Mouse (Mus musculus) thymus, adult 2 months (tissue): Measurements from ENCODE around the gene Snapin. TPM values are rescaled to one million over a fixed set of nuclear protein-coding genes. Genes with fewer than 3 reads are reported as not detected.
A peak's percentile ranks its signal among the peaks of the same experiment; 100 is the strongest.

Experiments
- DNase-seq: peaks from one replicate; pipeline ENCODE4 v3.0.0; 2021
- H3K27ac ChIP-seq: fragments of 200-500 bp; 2 replicates; pipeline ENCODE4 v1.5.1; 2012; ENCODE audit warnings: low read length, control low read depth; ENCODE audit not compliant: control insufficient read depth, insufficient read depth
- H3K27me3 ChIP-seq: fragments of 200-500 bp; 2 replicates; pipeline ENCODE4 v1.6.1; 2012; ENCODE audit warnings: mild to moderate bottlenecking, low read length, moderate library complexity, mixed read lengths; ENCODE audit not compliant: control insufficient read depth, insufficient read depth
- H3K36me3 ChIP-seq: fragments of 200-500 bp; 2 replicates; pipeline ENCODE4 v1.6.1; 2012; ENCODE audit warnings: mild to moderate bottlenecking, low read length, moderate library complexity; ENCODE audit not compliant: control insufficient read depth, insufficient read depth
- H3K4me1 ChIP-seq: fragments of 200-500 bp; replicated peaks from 2 replicates; pipeline ENCODE4 v1.6.1; 2012; ENCODE audit warnings: low read length; ENCODE audit not compliant: control insufficient read depth, insufficient read depth
- H3K4me3 ChIP-seq: fragments of 200-500 bp; 2 replicates; pipeline ENCODE4 v1.5.1; 2012; ENCODE audit warnings: mild to moderate bottlenecking, low read length, control low read depth, moderate library complexity; ENCODE audit not compliant: control insufficient read depth, insufficient read depth
- CTCF ChIP-seq: fragments of 200-500 bp; IDR thresholded peaks from 2 replicates; pipeline ENCODE4 v1.5.1; 2012; ENCODE audit warnings: mild to moderate bottlenecking, control low read depth, low read length, moderate library complexity, borderline replicate concordance; ENCODE audit not compliant: control insufficient read depth, poor library complexity, insufficient read depth; ENCODE audit errors: extremely low read depth
- POLR2A ChIP-seq: fragments of 200-500 bp; IDR thresholded peaks from 2 replicates; pipeline ENCODE4 v1.6.1; 2012; ENCODE audit warnings: mild to moderate bottlenecking, low read length, control low read depth, moderate library complexity; ENCODE audit not compliant: control insufficient read depth, poor library complexity, insufficient read depth; ENCODE audit errors: extremely low read depth
- WGBS: fragments of 180-500 bp; shearing (Covaris S2); methylation state at CpG from one replicate; pipeline ENCODE4 v1.1.7; 2018; 5-methylcytosine and 5-hydroxymethylcytosine counted together
- polyA plus RNA-seq: library from polyadenylated mRNA; depleted of rRNA; stranded (reverse); fragments of >200 nt; gene quantifications from 2 replicates; pipeline ENCODE4 v1.2.3, GENCODE M21; 2012; rRNA removed

The Snapin gene
- 20.8 and 27.8 TPM in 2 replicates for polyA plus RNA-seq

DNA sequence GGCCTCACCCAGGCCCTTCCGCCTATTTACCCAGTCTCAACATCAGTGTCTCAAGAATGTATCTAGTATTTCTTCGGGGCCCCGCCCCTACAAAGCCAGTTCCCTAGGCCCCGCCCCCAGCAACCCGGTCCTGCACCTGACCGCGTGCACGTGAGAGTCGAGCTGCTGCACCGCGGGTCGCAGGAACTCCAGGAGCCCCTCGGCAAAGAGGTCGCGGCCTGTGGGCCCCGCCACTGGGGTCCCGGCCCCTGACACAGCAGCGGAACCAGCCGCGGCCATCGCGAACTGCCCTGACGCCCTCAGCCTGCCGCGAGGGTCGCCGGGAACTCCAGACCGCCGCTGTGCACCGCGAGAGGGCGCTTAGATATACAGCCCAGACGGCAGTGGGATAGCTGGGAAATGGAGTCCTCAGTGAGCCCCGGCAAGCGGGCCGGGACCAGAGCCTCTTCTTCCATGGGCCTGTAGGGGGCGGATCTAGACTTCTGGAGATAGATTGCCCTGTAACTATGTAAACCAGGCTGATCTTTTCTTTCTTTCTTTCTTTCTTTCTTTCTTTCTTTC, at the start of gene Snapin:
TSS of gene Snapin (minus strand) at position 338 of the 561 bp plus-strand sequence.
- Histone ChIP-seq H3K27me3 (no peaks in the 10 kb centered on the region), H3K27ac (no peak within 1 kb of the TSS), H3K36me3 (peaks cover 28% of the 10 kb centered on the region), H3K4me1 (0 out of 2 replicates have a peak, but pooled peaks cover 2% of the 10 kb centered on the region), H3K4me3 (peak within 1 kb of the TSS; percentile 94)
- DNase-seq = peak; percentile 95
- WGBS = under 1% methylated on average over 37 of the region's 37 CpGs
- TF ChIP-seq POLR2A (peak; percentile 62), CTCF (peak; percentile 91)

DNA sequence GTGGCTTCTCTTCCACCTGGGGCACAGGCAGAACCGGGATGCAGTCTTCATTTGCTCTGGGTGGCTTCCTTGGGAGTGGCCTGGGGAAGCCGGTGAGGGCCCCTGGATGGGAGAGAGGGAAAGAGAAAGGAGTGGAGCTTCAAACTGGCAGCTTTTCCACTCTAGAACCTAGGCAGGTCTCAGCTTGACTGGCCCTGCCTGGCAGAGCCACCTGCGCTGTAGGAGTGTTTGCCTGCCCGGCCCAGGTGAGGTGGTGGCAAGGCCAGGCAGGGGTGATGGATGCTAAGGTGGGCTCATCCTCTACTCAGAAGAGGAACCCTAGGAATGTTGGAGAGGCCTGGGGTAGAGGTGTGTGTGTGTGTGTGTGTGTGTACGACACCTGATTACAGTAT, 47.1 kb upstream of the Snapin start:
- DNase-seq = no peak
- WGBS = 88% methylated on average over 5 of the region's 5 CpGs
- Histone ChIP-seq H3K27me3 (no peaks in the 10 kb centered on the region), H3K36me3 (no peaks in the 10 kb centered on the region), H3K4me1 (no peaks in the 10 kb centered on the region), H3K4me3 (peak overlapping the region; percentile 2; the same call in 1 of the 2 replicates), H3K27ac (no peak overlapping the region)
- TF ChIP-seq POLR2A (no peak), CTCF (no peak)

DNA sequence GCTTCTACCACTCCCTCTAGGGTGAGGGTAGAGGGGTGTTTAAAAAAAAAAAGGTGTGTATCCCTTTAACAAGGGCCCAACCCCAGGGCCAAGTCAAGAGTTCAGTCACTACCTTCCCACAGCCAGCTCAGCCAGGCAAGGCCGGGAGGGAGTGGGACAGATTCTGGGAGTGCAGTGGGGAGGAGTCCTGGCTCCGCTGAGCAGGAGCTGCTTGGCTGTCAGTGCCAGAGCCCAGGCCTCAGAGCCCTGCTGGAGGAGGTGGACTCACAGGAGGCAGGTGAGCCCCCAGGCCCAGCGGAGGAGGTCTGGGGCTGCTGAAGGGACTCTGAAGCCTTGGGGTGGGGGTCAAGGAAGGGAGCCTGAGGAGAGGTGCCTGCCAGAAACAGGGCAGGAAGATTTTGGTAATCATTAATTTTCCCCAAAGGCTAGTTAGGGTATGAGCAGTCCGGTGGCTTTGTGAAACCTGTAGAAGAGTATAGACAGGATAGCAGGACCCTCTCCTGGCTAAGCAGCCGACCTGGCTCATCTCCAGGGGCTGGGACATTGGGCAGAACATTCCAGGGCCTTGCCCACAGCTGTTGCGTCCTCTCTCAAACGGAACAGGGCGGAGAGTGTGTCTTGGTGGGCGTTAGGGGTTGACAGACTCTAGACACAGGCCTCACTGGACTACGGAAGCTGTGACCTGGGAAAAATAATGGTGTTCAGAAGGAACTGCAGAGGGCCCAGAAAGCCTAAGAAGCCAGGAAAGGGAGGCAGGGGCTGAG, 46.5 kb upstream of the Snapin start, which contains the start of gene S100a16:
TSS of gene S100a16 (plus strand) at position 114 of the 764 bp plus-strand sequence.
- Histone ChIP-seq H3K27ac (no peak within 1 kb of the TSS), H3K4me3 (peak within 1 kb of the TSS; percentile 2; the same call in 1 of the 2 replicates), H3K36me3 (no peaks in the 10 kb centered on the region), H3K27me3 (no peaks in the 10 kb centered on the region), H3K4me1 (no peaks in the 10 kb centered on the region)
- 89% methylated on average over 10 of the region's 10 CpGs for WGBS
- TF ChIP-seq CTCF (no peak), POLR2A (no peak)
- no peak for DNase-seq

DNA sequence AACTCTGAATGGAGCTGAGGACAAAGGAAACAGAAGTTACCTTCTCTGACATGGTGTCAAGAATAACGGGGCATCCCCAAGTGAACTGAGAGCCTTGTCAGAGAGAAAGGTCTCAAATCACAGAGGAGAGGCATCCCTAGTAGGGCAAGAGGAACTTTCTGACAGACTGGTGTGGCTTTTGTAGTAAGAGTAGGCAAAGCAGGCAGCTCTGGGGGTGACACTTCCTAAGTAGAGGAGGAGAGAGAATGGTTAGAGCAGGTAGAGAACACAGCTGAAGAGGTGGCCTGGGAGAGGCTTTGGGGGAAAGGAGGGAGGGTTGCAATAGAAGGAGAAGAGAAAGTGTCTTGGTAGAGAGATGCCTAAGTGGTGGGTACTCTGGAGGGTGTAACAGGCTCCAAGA, 44.6 kb upstream of the Snapin start:
- no peak for DNase-seq
- 76% methylated on average over 1 of the region's 1 CpGs for WGBS
- no peaks in the 10 kb centered on the region for H3K4me1 ChIP-seq
- H3K27me3 ChIP-seq = no peaks in the 10 kb centered on the region
- no peak for TF ChIP-seq POLR2A
- TF ChIP-seq CTCF = no peak
- no peak overlapping the region for H3K27ac ChIP-seq
- H3K4me3 ChIP-seq = no peak overlapping the region
- no peaks in the 10 kb centered on the region for H3K36me3 ChIP-seq

DNA sequence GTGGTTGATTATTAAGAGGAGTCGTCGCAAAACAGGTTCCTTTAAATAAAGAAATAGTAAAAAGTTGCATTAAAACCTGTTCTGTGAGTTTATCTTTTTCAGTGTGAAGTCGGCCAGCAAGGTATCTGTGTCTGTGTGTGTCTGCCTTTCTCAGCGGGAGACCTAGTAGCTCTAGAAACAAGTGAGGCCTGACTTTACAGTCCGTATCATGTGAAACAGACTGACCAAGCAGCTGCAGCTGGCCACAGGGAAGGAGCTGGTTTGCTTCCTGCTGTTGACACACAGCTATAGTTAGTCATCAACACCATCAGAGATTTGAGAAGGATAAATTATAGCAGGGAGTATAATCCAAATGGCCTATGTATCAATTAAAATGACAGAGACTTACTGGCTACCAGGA, 40.9 kb upstream of the Snapin start:
- DNase-seq = no peak
- 90% methylated on average over 5 of the region's 5 CpGs for WGBS
- Histone ChIP-seq H3K27ac (no peak overlapping the region), H3K27me3 (no peaks in the 10 kb centered on the region), H3K4me3 (no peak overlapping the region), H3K36me3 (no peaks in the 10 kb centered on the region), H3K4me1 (no peaks in the 10 kb centered on the region)
- TF ChIP-seq CTCF = no peak
- no peak for TF ChIP-seq POLR2A

DNA sequence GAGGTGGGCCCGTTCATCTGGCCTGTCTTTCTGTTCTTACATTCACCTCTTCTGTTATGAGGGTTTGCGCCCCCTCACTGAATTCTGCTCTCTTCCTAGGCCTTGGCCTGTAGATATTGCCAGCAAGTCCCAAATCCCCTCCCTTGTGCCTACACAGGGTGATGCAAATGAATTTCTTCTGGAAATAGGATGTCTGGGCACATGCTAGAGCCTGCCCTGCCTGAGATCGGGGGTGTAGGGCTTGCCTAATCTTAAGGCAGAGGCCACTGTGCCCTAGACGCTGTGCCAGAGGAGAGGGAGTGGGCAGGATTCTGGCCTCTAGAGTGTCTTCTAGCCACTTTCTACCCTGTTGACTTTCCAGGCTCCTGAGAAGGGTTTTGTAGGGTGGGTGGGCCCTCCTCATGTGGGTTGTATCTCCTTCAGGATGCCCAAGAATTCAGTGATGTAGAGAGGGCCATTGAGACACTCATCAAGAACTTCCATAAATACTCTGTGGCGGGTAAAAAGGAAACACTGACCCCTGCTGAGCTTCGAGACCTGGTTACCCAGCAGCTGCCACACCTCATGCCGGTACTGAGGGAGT, 36.5 kb upstream of the Snapin start:
- Histone ChIP-seq H3K4me1 (no peaks in the 10 kb centered on the region), H3K4me3 (no peak overlapping the region), H3K27ac (no peak overlapping the region), H3K27me3 (no peaks in the 10 kb centered on the region), H3K36me3 (peaks cover 3% of the 10 kb centered on the region; the same call in 1 of the 2 replicates)
- TF ChIP-seq CTCF (no peak), POLR2A (no peak)
- DNase-seq = no peak
- 94% methylated on average over 7 of the region's 7 CpGs for WGBS
